ENCODE assay signal across 9 mouse cellular contexts in the genomic region with DNA sequence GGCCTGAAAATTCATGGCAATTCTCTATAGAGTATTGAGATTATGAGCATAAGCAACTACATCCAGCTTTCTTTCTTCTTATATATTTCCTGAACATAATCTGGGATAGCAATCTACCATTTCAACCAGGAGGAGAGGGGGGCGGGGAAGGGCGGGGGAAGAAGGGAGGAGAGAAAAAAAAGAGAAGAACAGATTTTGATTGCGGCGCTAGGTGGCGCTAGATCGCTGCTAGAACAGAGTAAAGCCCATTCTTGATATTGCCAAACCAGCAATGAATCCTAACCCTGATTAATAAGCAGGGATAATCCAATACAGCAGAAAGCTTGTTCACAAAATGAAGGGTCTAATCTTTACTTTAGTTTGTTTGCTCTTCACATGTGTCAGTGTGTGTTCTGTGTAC. TPM values are rescaled to one million over a fixed set of nuclear protein-coding genes. Genes with fewer than 3 reads are reported as not detected.
A peak's percentile ranks its signal among the peaks of the same experiment; 100 is the strongest.
DNase-seq lines count a peak whose midpoint lies in the region; ATAC-seq lines count a peak whose summit lies in the region.
"Had no signal": no experiment of that assay in that cellular context is flagged by ENCODE, and none has a peak within 500 bp of the region (broad histone marks: within the 10 kb centered on the region; RNA-seq: fewer than 3 reads in every experiment).

No protein-coding gene starts in this region.

- peak; percentile 81 for DNase-seq in NIH3T3 (ENCODE audit: low read depth)
- DNase-seq in cerebellum, postnatal 36 days = peak; percentile 77 to 78
- DNase-seq in hindbrain, embryonic 11.5 days (ENCODE audit: low spot score) = peak; percentile 88
- peak; percentile 80 for DNase-seq in limb, embryonic 11.5 days (ENCODE audit: low spot score)

- H3K36me3 ChIP-seq in kidney, embryonic 15.5 days = no peaks in the 10 kb centered on the region
- H3K36me3 ChIP-seq in kidney, embryonic 16.5 days (ENCODE audit: insufficient read depth, low read length) = no peaks in the 10 kb centered on the region
- H3K36me3 ChIP-seq in hindbrain, embryonic 11.5 days (ENCODE audit: control insufficient read depth, insufficient read depth, low read length) = no peaks in the 10 kb centered on the region
- no peaks in the 10 kb centered on the region for H3K36me3 ChIP-seq in limb, embryonic 11.5 days (ENCODE audit: control insufficient read depth, insufficient read depth, low read length)
- H3K36me3 ChIP-seq in neural tube, embryonic 13.5 days = no peaks in the 10 kb centered on the region
- H3K36me3 ChIP-seq: embryonic facial prominence, embryonic 13.5 days had no signal

- H3K27me3 ChIP-seq in kidney, embryonic 15.5 days = peaks cover 30% of the 10 kb centered on the region
- peaks cover 22% of the 10 kb centered on the region for H3K27me3 ChIP-seq in kidney, embryonic 16.5 days (ENCODE audit: insufficient read depth, low read length)
- H3K27me3 ChIP-seq in hindbrain, embryonic 11.5 days (ENCODE audit: control insufficient read depth, insufficient read depth, low read length) = peaks cover 17% of the 10 kb centered on the region
- peaks cover 24% of the 10 kb centered on the region for H3K27me3 ChIP-seq in limb, embryonic 11.5 days (ENCODE audit: control insufficient read depth, insufficient read depth, low read length)
- H3K27me3 ChIP-seq in neural tube, embryonic 13.5 days = peaks cover 26% of the 10 kb centered on the region

- 0% methylated on average over 6 of the region's 6 CpGs for WGBS in kidney, embryonic 15.5 days
- 2% methylated on average over 6 of the region's 6 CpGs for WGBS in kidney, embryonic 16.5 days
- 0% methylated on average over 6 of the region's 6 CpGs for WGBS in hindbrain, embryonic 11.5 days
- WGBS in limb, embryonic 11.5 days = 0% methylated on average over 6 of the region's 6 CpGs
- WGBS in neural tube, embryonic 13.5 days = under 1% methylated on average over 5 of the region's 6 CpGs

- ATAC-seq in kidney, embryonic 15.5 days (replicated peaks; ENCODE audit: low FRiP score) = no peak
- ATAC-seq in kidney, embryonic 16.5 days (ENCODE audit: low FRiP score, low TSS enrichment) = no peak
- ATAC-seq in hindbrain, embryonic 11.5 days (ENCODE audit: low FRiP score) = no peak
- no peak for ATAC-seq in limb, embryonic 11.5 days (ENCODE audit: insufficient number of reproducible peaks, low FRiP score, low TSS enrichment, low read depth)
- ATAC-seq in neural tube, embryonic 13.5 days (ENCODE audit: low read depth) = no peak; the same call in 1 of the 2 replicates
- ATAC-seq in activated CD4-positive, CD25-positive, alpha-beta regulatory T cell, adult 4 months = no peak

- peak overlapping the region; percentile 58 for H3K4me2 ChIP-seq in kidney, embryonic 15.5 days
- H3K4me2 ChIP-seq in kidney, embryonic 16.5 days (replicated peaks; ENCODE audit: low read depth, low read length) = no peak overlapping the region
- no peak overlapping the region; the same call in 1 of the 2 replicates for H3K4me2 ChIP-seq in hindbrain, embryonic 11.5 days (replicated peaks; ENCODE audit: low read depth, low read length)
- H3K4me2 ChIP-seq in limb, embryonic 11.5 days (ENCODE audit: low read depth, severe bottlenecking) = no peak overlapping the region
- peak overlapping the region; percentile 70 for H3K4me2 ChIP-seq in neural tube, embryonic 13.5 days

- no peak overlapping the region for H3K4me3 ChIP-seq in kidney, embryonic 15.5 days (replicated peaks)
- no peak overlapping the region for H3K4me3 ChIP-seq in kidney, embryonic 16.5 days (ENCODE audit: low read length)
- no peak overlapping the region; the same call in 1 of the 2 replicates for H3K4me3 ChIP-seq in hindbrain, embryonic 11.5 days (ENCODE audit: low read depth, low read length)
- H3K4me3 ChIP-seq in limb, embryonic 11.5 days (ENCODE audit: low read depth, low read length) = no peak overlapping the region
- H3K4me3 ChIP-seq in neural tube, embryonic 13.5 days = peak overlapping the region; percentile 63

- H3K4me1 ChIP-seq in kidney, embryonic 15.5 days = peaks cover 19% of the 10 kb centered on the region
- peaks cover 11% of the 10 kb centered on the region for H3K4me1 ChIP-seq in kidney, embryonic 16.5 days (ENCODE audit: insufficient read depth, low read length)
- H3K4me1 ChIP-seq in hindbrain, embryonic 11.5 days (replicated peaks; ENCODE audit: control insufficient read depth, insufficient read depth, low read length) = no peaks in the 10 kb centered on the region
- H3K4me1 ChIP-seq in limb, embryonic 11.5 days (ENCODE audit: control insufficient read depth, insufficient read depth, low read length) = 0 out of 2 replicates have a peak, but pooled peaks cover 4% of the 10 kb centered on the region
- H3K4me1 ChIP-seq in neural tube, embryonic 13.5 days (replicated peaks) = peaks cover 22% of the 10 kb centered on the region

- H3K9ac ChIP-seq in kidney, embryonic 15.5 days = no peak overlapping the region
- no peak overlapping the region for H3K9ac ChIP-seq in kidney, embryonic 16.5 days (replicated peaks; ENCODE audit: low read length)
- no peak overlapping the region for H3K9ac ChIP-seq in hindbrain, embryonic 11.5 days (ENCODE audit: low read depth, low read length)
- no peak overlapping the region for H3K9ac ChIP-seq in limb, embryonic 11.5 days (ENCODE audit: low read length)
- peak overlapping the region; percentile 84 for H3K9ac ChIP-seq in neural tube, embryonic 13.5 days
- H3K9ac ChIP-seq: embryonic facial prominence, embryonic 13.5 days had no signal

- no peak overlapping the region for H3K27ac ChIP-seq in kidney, embryonic 15.5 days
- H3K27ac ChIP-seq in kidney, embryonic 16.5 days (ENCODE audit: low read length) = no peak overlapping the region
- H3K27ac ChIP-seq in hindbrain, embryonic 11.5 days (ENCODE audit: low read depth, low read length) = no peak overlapping the region
- H3K27ac ChIP-seq in limb, embryonic 11.5 days (replicated peaks; ENCODE audit: low read depth, low read length) = no peak overlapping the region
- no peak overlapping the region; the same call in 1 of the 2 replicates for H3K27ac ChIP-seq in neural tube, embryonic 13.5 days (replicated peaks)
- H3K27ac ChIP-seq: embryonic facial prominence, embryonic 13.5 days had no signal

- no peaks in the 10 kb centered on the region for H3K9me3 ChIP-seq in kidney, embryonic 15.5 days (replicated peaks)
- no peaks in the 10 kb centered on the region for H3K9me3 ChIP-seq in kidney, embryonic 16.5 days (ENCODE audit: low read length)
- no peaks in the 10 kb centered on the region for H3K9me3 ChIP-seq in hindbrain, embryonic 11.5 days (ENCODE audit: control insufficient read depth, low read length)
- no peaks in the 10 kb centered on the region for H3K9me3 ChIP-seq in limb, embryonic 11.5 days (ENCODE audit: control insufficient read depth, low read length)
- no peaks in the 10 kb centered on the region for H3K9me3 ChIP-seq in neural tube, embryonic 13.5 days
- H3K9me3 ChIP-seq: embryonic facial prominence, embryonic 13.5 days had no signal

RNA-seq across cellular contexts. Expression of a gene that starts 0.8 kb away (rescaled TPM):
- 0.24 and 0.48 TPM in 2 replicates for polyA plus RNA-seq in kidney, embryonic 15.5 days (2015; fragmentation: Nextera tagmentation; extraction: Ambion mirVana)
- 0.27 and 0.49 TPM in 2 replicates for polyA plus RNA-seq in kidney, embryonic 16.5 days (2015; fragmentation: Nextera tagmentation; extraction: Ambion mirVana)
- 0.25 and 0.46 TPM in 2 replicates for polyA plus RNA-seq in hindbrain, embryonic 11.5 days (2014; fragmentation: Nextera tagmentation; extraction: Ambion mirVana)
- polyA plus RNA-seq in limb, embryonic 11.5 days (2014; fragmentation: Nextera tagmentation; extraction: Ambion mirVana) = 0.13 TPM in 1 of 2 replicates, not detected in the other
- polyA plus RNA-seq in neural tube, embryonic 13.5 days (2015; fragmentation: Nextera tagmentation; extraction: Ambion mirVana) = 2.8 and 3.7 TPM in 2 replicates
- under 1 TPM in 1 of 2 experiments, not detected in 1; 0.42 TPM for polyA plus RNA-seq in activated CD4-positive, CD25-positive, alpha-beta regulatory T cell, adult 4 months (2017; shearing (Covaris generic))

RNA-seq across cellular contexts. Expression of a gene that starts 11.4 kb away (rescaled TPM):
- polyA plus RNA-seq in kidney, embryonic 15.5 days (2015; fragmentation: Nextera tagmentation; extraction: Ambion mirVana) = 4.2 and 4.6 TPM in 2 replicates
- 3.9 and 4.1 TPM in 2 replicates for polyA plus RNA-seq in kidney, embryonic 16.5 days (2015; fragmentation: Nextera tagmentation; extraction: Ambion mirVana)
- 0.08 and 0.14 TPM in 2 replicates for polyA plus RNA-seq in hindbrain, embryonic 11.5 days (2014; fragmentation: Nextera tagmentation; extraction: Ambion mirVana)
- polyA plus RNA-seq in limb, embryonic 11.5 days (2014; fragmentation: Nextera tagmentation; extraction: Ambion mirVana) = 0.06 TPM in 1 of 2 replicates, not detected in the other
- 0.18 and 0.24 TPM in 2 replicates for polyA plus RNA-seq in neural tube, embryonic 13.5 days (2015; fragmentation: Nextera tagmentation; extraction: Ambion mirVana)
- not detected for polyA plus RNA-seq in activated CD4-positive, CD25-positive, alpha-beta regulatory T cell, adult 4 months (2017; shearing (Covaris generic))

Comparison
In these comparisons a context has a peak if more than half of its experiments do, and no peak if none do; other contexts are left out.
1. H3K4me2 ChIP-seq: peak in kidney, embryonic 15.5 days (single experiment) and neural tube, embryonic 13.5 days (single experiment); none in kidney, embryonic 16.5 days (single experiment), hindbrain, embryonic 11.5 days (single experiment) and limb, embryonic 11.5 days (single experiment).
2. Peak in every context shown above with its lines, with median percentiles within 50 percentile points of each other: DNase-seq.